Mouse (Mus musculus): ENCODE data around the gene Olfr1258.
"Not testable (repeated sequence)": the region's sequence is repeated elsewhere in the genome, so short reads cannot be mapped to it uniquely, and the experiment has no call there.

Gene Olfr1258

DNA sequence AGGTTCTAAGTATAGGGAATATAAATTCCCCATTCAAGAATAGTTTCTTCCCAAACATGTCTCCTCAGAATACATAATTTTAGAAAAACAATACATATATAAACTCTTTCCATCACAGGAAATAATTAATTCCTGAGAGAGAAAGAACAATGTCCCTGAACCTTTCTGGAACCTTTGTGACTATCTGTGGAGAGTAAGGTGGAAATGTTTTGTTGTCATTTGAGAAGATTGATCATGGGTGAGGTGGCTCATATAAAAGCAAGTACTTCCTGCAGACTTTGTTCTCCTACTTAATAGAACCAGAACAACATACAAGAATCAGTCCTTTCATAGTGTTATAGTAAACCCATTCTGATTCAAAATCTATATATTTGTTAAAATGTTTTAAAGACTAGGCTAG is at the start of gene Olfr1258:
Gene Olfr1258 (plus strand): TSS at position 301 of the 400 bp plus-strand sequence.
- DNase-seq (ENCODE audit: low read depth, low spot score) = no peak

DNA sequence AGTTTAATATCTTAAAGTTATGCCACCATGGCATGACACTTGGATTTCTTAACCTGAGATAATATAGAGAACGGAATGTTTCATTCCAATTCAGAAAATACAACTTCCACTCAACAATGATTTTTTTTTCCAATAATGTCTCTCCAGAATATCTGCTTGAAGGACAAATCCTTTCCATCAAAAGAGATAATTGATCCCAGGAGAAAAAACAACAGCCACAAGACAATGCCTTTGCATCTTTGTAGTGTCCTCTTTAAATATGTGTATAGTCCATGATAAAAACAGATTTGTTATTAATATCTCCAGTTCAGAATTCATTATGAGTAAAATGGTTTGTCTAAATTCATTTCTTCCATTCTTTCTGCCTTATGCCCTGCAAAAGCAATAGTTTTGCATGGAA is 49.0 kb upstream of the Olfr1258 start, which contains the start of gene Olfr1257:
Gene Olfr1257 (plus strand): TSS at position 301 of the 400 bp plus-strand sequence.
- DNase-seq (ENCODE audit: low read depth, low spot score) = no peak

DNA sequence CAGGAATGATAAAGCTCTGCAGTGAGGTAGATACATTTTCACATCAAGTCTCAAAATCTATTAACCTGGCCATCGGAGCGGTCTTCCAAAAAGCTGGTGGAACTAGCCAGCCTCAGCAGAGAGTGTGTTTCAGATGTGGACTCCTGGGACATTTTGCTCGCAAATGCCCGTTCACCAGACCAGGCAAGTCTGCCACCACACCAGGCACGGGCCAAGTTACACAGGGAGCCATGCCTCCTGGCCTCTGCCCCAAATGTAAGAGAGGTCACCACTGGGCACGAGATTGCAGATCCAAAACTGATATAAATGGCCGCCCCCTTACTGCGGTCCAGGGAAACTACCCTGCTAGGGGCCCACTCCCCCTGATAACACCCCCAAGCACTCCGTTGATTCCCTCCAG is 14.5 kb upstream of the Olfr1258 start:
- DNase-seq (ENCODE audit: low read depth, low spot score) = not testable (repeated sequence)

DNA sequence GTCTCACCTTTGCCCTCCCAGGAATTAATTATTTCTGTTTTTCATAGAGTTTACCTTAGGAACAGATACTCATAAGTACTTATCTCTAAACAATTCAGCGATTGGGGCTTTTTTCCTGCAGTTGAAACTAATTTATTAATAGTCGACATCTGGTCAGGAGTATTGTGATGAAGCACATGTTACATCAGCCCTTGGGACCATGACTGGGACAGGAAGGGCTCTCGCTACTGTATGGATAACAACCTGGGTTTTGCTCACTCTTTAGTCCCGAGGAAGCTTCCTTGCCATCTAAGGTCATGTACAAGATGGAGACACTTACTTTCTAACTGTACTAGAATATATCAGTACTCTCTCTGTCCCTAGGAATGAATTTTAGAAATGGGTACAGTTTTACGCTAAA is 21.5 kb downstream of the Olfr1258 start, which contains the start of gene Olfr1259:
Gene Olfr1259 (minus strand): TSS at position 101 of the 400 bp plus-strand sequence.
- no peak for DNase-seq (ENCODE audit: low read depth, low spot score)

DNA sequence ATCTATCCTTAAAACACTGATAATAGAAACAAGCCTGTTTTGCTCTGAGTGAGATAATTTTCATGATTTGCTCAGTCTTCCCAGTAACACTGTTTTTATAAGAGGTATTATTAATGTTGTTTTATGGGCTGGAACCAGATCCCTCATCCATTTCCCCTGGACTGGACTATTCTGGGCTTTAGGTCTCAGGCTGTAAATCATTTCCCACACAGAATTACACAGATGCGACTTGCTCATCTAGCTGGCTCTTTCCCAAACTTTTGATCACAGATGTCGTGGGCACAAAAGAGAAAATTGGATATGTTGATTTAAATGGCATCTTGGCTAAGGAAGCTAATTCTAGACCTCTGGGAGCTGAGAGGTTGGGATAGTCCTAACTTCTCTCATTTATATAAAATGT is 47.1 kb downstream of the Olfr1258 start, which contains the start of gene Olfr1260:
Gene Olfr1260 (plus strand): TSS at position 157 of the 400 bp plus-strand sequence.
- DNase-seq (ENCODE audit: low read depth, low spot score) = no peak

DNA sequence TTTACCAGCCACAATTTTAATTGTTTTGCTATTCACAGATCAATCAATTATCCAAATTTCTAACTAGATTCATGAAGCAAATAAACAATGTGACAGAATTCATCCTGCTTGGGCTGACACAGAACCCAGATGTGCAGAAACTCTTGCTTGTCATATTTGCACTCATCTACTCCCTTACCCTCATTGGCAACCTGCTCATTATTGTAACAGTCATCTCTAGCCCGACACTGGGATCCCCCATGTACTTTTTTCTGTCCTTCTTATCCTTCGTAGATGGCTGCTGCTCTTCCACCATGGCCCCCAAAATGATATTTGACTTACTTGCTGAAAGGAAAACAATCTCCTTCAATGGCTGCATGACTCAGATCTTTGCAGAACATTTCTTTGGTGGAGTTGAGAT is 50.6 kb downstream of the Olfr1258 start:
- DNase-seq (ENCODE audit: low read depth, low spot score) = no peak

Measured in mesoderm, embryonic 11.5 days (tissue).